Mouse (Mus musculus) right cerebral cortex, postnatal 36 days (tissue): ENCODE results near the gene Psors1c2.
A peak's percentile ranks its signal among the peaks of the same experiment; 100 is the strongest.

Experiments
- DNase-seq, 2 experiments: peaks; one replicate each; pipeline ENCODE4 v3.0.0; 2022; ENCODE audit warnings: low spot score in 2 of 2, mixed read lengths in 1 of 2

Psors1c2 gene

GRCm38 (mm10) chr17:35517526-35517925 lies 15.5 kb upstream of the Psors1c2 start:
- no peak for DNase-seq

GRCm38 (mm10) chr17:35524354-35524753 lies 8.6 kb upstream of the Psors1c2 start:
- DNase-seq = no peak

GRCm38 (mm10) chr17:35526644-35527043 lies 6.4 kb upstream of the Psors1c2 start:
- no peak for DNase-seq

- no peak for DNase-seq
These were observed 641 bp upstream of the Psors1c2 start for GRCm38 (mm10) chr17:35532360-35532759.

GRCm38 (mm10) chr17:35534343-35534742 lies 1.3 kb downstream of the Psors1c2 start:
- DNase-seq = peak; percentile 63 to 64

GRCm38 (mm10) chr17:35537421-35537820 lies 4.4 kb downstream of the Psors1c2 start:
- DNase-seq = peak in 1 of 2 experiments; percentile 48

GRCm38 (mm10) chr17:35538476-35538875 lies 5.5 kb downstream of the Psors1c2 start:
- no peak for DNase-seq

GRCm38 (mm10) chr17:35539540-35539939 lies 6.5 kb downstream of the Psors1c2 start:
- no peak for DNase-seq

- peak in 1 of 2 experiments; percentile 50 for DNase-seq
These were observed 9.9 kb downstream of the Psors1c2 start for GRCm38 (mm10) chr17:35542761-35543411.

- no peak for DNase-seq
These were observed 10.4 kb downstream of the Psors1c2 start for GRCm38 (mm10) chr17:35543412-35543861.

- DNase-seq = no peak
These were observed 11.0 kb downstream of the Psors1c2 start for GRCm38 (mm10) chr17:35544001-35544400.

- peak in 1 of 2 experiments; percentile 24 for DNase-seq
These were observed 11.7 kb downstream of the Psors1c2 start for GRCm38 (mm10) chr17:35544680-35545079.

GRCm38 (mm10) chr17:35547465-35547864 lies 14.5 kb downstream of the Psors1c2 start:
- no peak for DNase-seq

- DNase-seq = no peak
These were observed 15.6 kb downstream of the Psors1c2 start for GRCm38 (mm10) chr17:35548636-35549035.

- DNase-seq = peak; percentile 81 to 87
These were observed 16.6 kb downstream of the Psors1c2 start for GRCm38 (mm10) chr17:35549437-35550142.

- no peak for DNase-seq
These were observed 17.1 kb downstream of the Psors1c2 start for GRCm38 (mm10) chr17:35550143-35550494.

GRCm38 (mm10) chr17:35550871-35551270 lies 17.9 kb downstream of the Psors1c2 start:
- no peak for DNase-seq

- DNase-seq = no peak
These were observed 18.9 kb downstream of the Psors1c2 start, which contains the start of gene Cdsn for GRCm38 (mm10) chr17:35551881-35552414. Gene Cdsn (plus strand): TSS chr17:35552128.

- no peak for DNase-seq
These were observed 21.3 kb downstream of the Psors1c2 start for GRCm38 (mm10) chr17:35554321-35554720.

- DNase-seq = no peak
These were observed 21.9 kb downstream of the Psors1c2 start for GRCm38 (mm10) chr17:35554761-35555397.

- DNase-seq = no peak
These were observed 23.3 kb downstream of the Psors1c2 start for GRCm38 (mm10) chr17:35556186-35556765.

- DNase-seq = no peak
These were observed 23.8 kb downstream of the Psors1c2 start for GRCm38 (mm10) chr17:35556812-35557211.
